Mouse (Mus musculus) intestine, embryonic 14.5 days (tissue): ENCODE results near the gene Zbtb24. TPM values are rescaled to one million over a fixed set of nuclear protein-coding genes. Genes with fewer than 3 reads are reported as not detected.

ENCODE experiments used
- ATAC-seq: fragments of 200-750 bp; cut with Nextera tagmentation; replicated peaks from 2 replicates; pipeline ENCODE4 v1.8.0; 2017; ENCODE audit warnings: low read depth, moderate number of reproducible peaks, moderate TSS enrichment, moderate library complexity; ENCODE audit not compliant: low FRiP score, low TSS enrichment
- DNase-seq: peaks from one replicate; pipeline ENCODE4 v3.0.0-alpha.2; 2018; ENCODE audit warnings: low spot score
- H3K27ac ChIP-seq: fragments of 300-500 bp; sonication (generic); 2 replicates; pipeline ENCODE4 v1.5.1; 2014; ENCODE audit warnings: low read depth, mild to moderate bottlenecking, control low read depth
- H3K27me3 ChIP-seq: fragments of 300-500 bp; sonication (generic); replicated peaks from 2 replicates; pipeline ENCODE4 v1.6.1; 2014; ENCODE audit warnings: low read length, control low read depth; ENCODE audit not compliant: control insufficient read depth, insufficient read depth
- H3K36me3 ChIP-seq: fragments of 300-500 bp; sonication (generic); 2 replicates; pipeline ENCODE4 v1.6.1; 2014; ENCODE audit warnings: low read length, control low read depth; ENCODE audit not compliant: control insufficient read depth, insufficient read depth
- H3K4me1 ChIP-seq: fragments of 300-500 bp; sonication (generic); replicated peaks from 2 replicates; pipeline ENCODE4 v1.6.1; 2014; ENCODE audit warnings: low read length, control low read depth, mixed read lengths; ENCODE audit not compliant: control insufficient read depth, insufficient read depth
- H3K4me2 ChIP-seq: fragments of 300-500 bp; sonication (generic); 2 replicates; pipeline ENCODE4 v1.6.1; 2014; ENCODE audit warnings: low read length
- H3K4me3 ChIP-seq: fragments of 300-500 bp; sonication (generic); 2 replicates; pipeline ENCODE4 v1.5.1; 2014; ENCODE audit warnings: low read depth, low read length, control low read depth, mixed read lengths
- H3K9ac ChIP-seq: fragments of 300-500 bp; sonication (generic); 2 replicates; pipeline ENCODE4 v1.6.1; 2014; ENCODE audit warnings: mild to moderate bottlenecking, low read length
- H3K9me3 ChIP-seq: fragments of 300-500 bp; sonication (generic); 2 replicates; pipeline ENCODE4 v1.6.1; 2016; ENCODE audit warnings: low read length, control low read depth; ENCODE audit not compliant: control insufficient read depth
- WGBS: fragments of 180-500 bp; shearing (Covaris S2); extraction: QIAGEN DNeasy Blood & Tissue Kit; methylation state at CpG from one replicate; pipeline ENCODE4 v1.1.7; 2014; 5-methylcytosine and 5-hydroxymethylcytosine counted together
- polyA plus RNA-seq: library from polyadenylated mRNA; unstranded; fragments of >200 nt; fragmentation: Nextera tagmentation; extraction: Ambion mirVana; gene quantifications from 2 replicates; pipeline ENCODE4 v1.2.1, GENCODE M21; 2014

The Zbtb24 gene
- polyA plus RNA-seq, 1 experiment from 2014 or later = 15.0 TPM

- Histone ChIP-seq H3K36me3 (peaks cover 37% of the 10 kb centered on the region), H3K27me3 (no peaks in the 10 kb centered on the region), H3K4me1 (peaks cover 9% of the 10 kb centered on the region), H3K9ac (no peak overlapping the region), H3K4me3 (no peak overlapping the region), H3K4me2 (no peak overlapping the region), H3K9me3 (no peaks in the 10 kb centered on the region), H3K27ac (no peak overlapping the region)
- no peak for DNase-seq
- WGBS = 90% methylated on average over 9 of the region's 9 CpGs
- no peak for ATAC-seq
Observed at GRCm38 (mm10) chr10:41451656-41452055, 1.5 kb downstream of the Zbtb24 start.

GRCm38 (mm10) chr10:41452791-41453190, 2.6 kb downstream of the Zbtb24 start:
- 86% methylated on average over 3 of the region's 3 CpGs for WGBS
- Histone ChIP-seq H3K4me1 (peaks cover 9% of the 10 kb centered on the region), H3K4me3 (no peak overlapping the region), H3K36me3 (peaks cover 46% of the 10 kb centered on the region), H3K4me2 (no peak overlapping the region), H3K27me3 (no peaks in the 10 kb centered on the region), H3K9ac (no peak overlapping the region), H3K9me3 (no peaks in the 10 kb centered on the region), H3K27ac (no peak overlapping the region)
- ATAC-seq (no peak), DNase-seq (no peak)

- no peak overlapping the region for H3K4me2 ChIP-seq
- no peak overlapping the region for H3K27ac ChIP-seq
Observed at GRCm38 (mm10) chr10:41459990-41460389, 9.8 kb downstream of the Zbtb24 start.

GRCm38 (mm10) chr10:41460501-41460900, 10.3 kb downstream of the Zbtb24 start:
- Histone ChIP-seq H3K27ac (no peak overlapping the region), H3K9ac (no peak overlapping the region), H3K27me3 (no peaks in the 10 kb centered on the region), H3K9me3 (no peaks in the 10 kb centered on the region), H3K4me1 (no peaks in the 10 kb centered on the region), H3K4me3 (no peak overlapping the region), H3K36me3 (peaks cover 81% of the 10 kb centered on the region), H3K4me2 (no peak overlapping the region)
- ATAC-seq (no peak), DNase-seq (no peak)
- 18% methylated on average over 2 of the region's 2 CpGs for WGBS

More at GRCm38 (mm10) chr10:41459990-41460389, 9.8 kb downstream of the Zbtb24 start:
- peaks cover 78% of the 10 kb centered on the region for H3K36me3 ChIP-seq
- DNase-seq (no peak), ATAC-seq (no peak)
- no peaks in the 10 kb centered on the region for H3K9me3 ChIP-seq
- WGBS = 82% methylated on average over 4 of the region's 4 CpGs
- H3K27me3 ChIP-seq = no peaks in the 10 kb centered on the region
- no peak overlapping the region for H3K9ac ChIP-seq
- H3K4me1 ChIP-seq = no peaks in the 10 kb centered on the region
- H3K4me3 ChIP-seq = no peak overlapping the region

GRCm38 (mm10) chr10:41461057-41461722, 11.0 kb downstream of the Zbtb24 start:
- H3K27ac ChIP-seq = no peak overlapping the region
- ATAC-seq (no peak), DNase-seq (no peak)
- no peak overlapping the region for H3K4me3 ChIP-seq
- no peak overlapping the region for H3K4me2 ChIP-seq
- no peaks in the 10 kb centered on the region for H3K4me1 ChIP-seq
- H3K9ac ChIP-seq = no peak overlapping the region
- no peaks in the 10 kb centered on the region for H3K27me3 ChIP-seq
- peaks cover 81% of the 10 kb centered on the region for H3K36me3 ChIP-seq
- H3K9me3 ChIP-seq = no peaks in the 10 kb centered on the region
- 92% methylated on average over 3 of the region's 3 CpGs for WGBS

- ATAC-seq = no peak
Observed at GRCm38 (mm10) chr10:41464401-41464955, 14.3 kb downstream of the Zbtb24 start.

GRCm38 (mm10) chr10:41467325-41467724, 17.1 kb downstream of the Zbtb24 start:
- no peaks in the 10 kb centered on the region for H3K4me1 ChIP-seq
- H3K27ac ChIP-seq = no peak overlapping the region
- DNase-seq = no peak
- ATAC-seq = no peak
- WGBS = 48% methylated on average over 6 of the region's 6 CpGs
- H3K9ac ChIP-seq = no peak overlapping the region
- H3K9me3 ChIP-seq = no peaks in the 10 kb centered on the region
- H3K36me3 ChIP-seq = peaks cover 29% of the 10 kb centered on the region
- no peak overlapping the region for H3K4me2 ChIP-seq
- H3K4me3 ChIP-seq = no peak overlapping the region
- no peaks in the 10 kb centered on the region for H3K27me3 ChIP-seq

More at GRCm38 (mm10) chr10:41464401-41464955, 14.3 kb downstream of the Zbtb24 start:
- Histone ChIP-seq H3K4me1 (no peaks in the 10 kb centered on the region), H3K36me3 (peaks cover 54% of the 10 kb centered on the region), H3K9me3 (no peaks in the 10 kb centered on the region), H3K4me2 (no peak overlapping the region), H3K9ac (no peak overlapping the region), H3K27me3 (no peaks in the 10 kb centered on the region), H3K4me3 (no peak overlapping the region), H3K27ac (no peak overlapping the region)
- 62% methylated on average over 15 of the region's 15 CpGs for WGBS
- no peak for DNase-seq

GRCm38 (mm10) chr10:41470693-41471092, 20.5 kb downstream of the Zbtb24 start:
- Histone ChIP-seq H3K9ac (no peak overlapping the region), H3K36me3 (peaks cover 6% of the 10 kb centered on the region), H3K27ac (no peak overlapping the region), H3K9me3 (no peaks in the 10 kb centered on the region), H3K4me1 (0 out of 2 replicates have a peak, but pooled peaks cover 3% of the 10 kb centered on the region), H3K27me3 (no peaks in the 10 kb centered on the region), H3K4me2 (no peak overlapping the region), H3K4me3 (no peak overlapping the region)
- DNase-seq (no peak), ATAC-seq (no peak)
- 92% methylated on average over 3 of the region's 3 CpGs for WGBS

- Histone ChIP-seq H3K9me3 (no peaks in the 10 kb centered on the region), H3K27me3 (no peaks in the 10 kb centered on the region), H3K36me3 (no peaks in the 10 kb centered on the region), H3K9ac (no peak overlapping the region), H3K27ac (no peak overlapping the region), H3K4me1 (peaks cover 11% of the 10 kb centered on the region; the same call in 1 of the 2 replicates), H3K4me3 (no peak overlapping the region), H3K4me2 (no peak overlapping the region)
- ATAC-seq = no peak
- no peak for DNase-seq
Observed at GRCm38 (mm10) chr10:41472534-41472933, 22.4 kb downstream of the Zbtb24 start.
